8 mouse cellular contexts compared by ENCODE assay signal in genomic region chr16:85900702-85901580, GRCm38 (mm10). TPM values are rescaled to one million over a fixed set of nuclear protein-coding genes. Genes with fewer than 3 reads are reported as not detected.
DNase-seq lines count a peak whose midpoint lies in the region; ATAC-seq lines count a peak whose summit lies in the region.

No protein-coding gene starts in this region.

- under 1% methylated on average over 51 of the region's 51 CpGs for WGBS in hindbrain, embryonic 14.5 days
- WGBS in limb, embryonic 11.5 days: under 1% methylated on average over 51 of the region's 51 CpGs
- under 1% methylated on average over 51 of the region's 51 CpGs for WGBS in midbrain, embryonic 11.5 days
- WGBS in stomach, embryonic 15.5 days: under 1% methylated on average over 51 of the region's 51 CpGs

- H3K27me3 ChIP-seq in hindbrain, embryonic 14.5 days (ENCODE audit: control insufficient read depth, insufficient read depth, low read length): peaks cover 7% of the 10 kb centered on the region
- H3K27me3 ChIP-seq in limb, embryonic 11.5 days (ENCODE audit: control insufficient read depth, insufficient read depth, low read length): peaks cover 10% of the 10 kb centered on the region; the same call in 1 of the 2 replicates
- H3K27me3 ChIP-seq in midbrain, embryonic 11.5 days (ENCODE audit: control insufficient read depth, insufficient read depth, low read length): peaks cover 16% of the 10 kb centered on the region
- H3K27me3 ChIP-seq in stomach, embryonic 15.5 days (replicated peaks): peaks cover 4% of the 10 kb centered on the region; the same call in 1 of the 2 replicates

- no peaks in the 10 kb centered on the region for H3K36me3 ChIP-seq in hindbrain, embryonic 14.5 days (replicated peaks; ENCODE audit: control insufficient read depth, insufficient read depth)
- H3K36me3 ChIP-seq in limb, embryonic 11.5 days (ENCODE audit: control insufficient read depth, insufficient read depth, low read length): no peaks in the 10 kb centered on the region
- H3K36me3 ChIP-seq in midbrain, embryonic 11.5 days (ENCODE audit: control insufficient read depth, insufficient read depth, low read length): no peaks in the 10 kb centered on the region
- H3K36me3 ChIP-seq in stomach, embryonic 15.5 days: no peaks in the 10 kb centered on the region

- H3K9me3 ChIP-seq in hindbrain, embryonic 14.5 days (ENCODE audit: control insufficient read depth, low read length): no peaks in the 10 kb centered on the region
- H3K9me3 ChIP-seq in limb, embryonic 11.5 days (ENCODE audit: control insufficient read depth, low read length): no peaks in the 10 kb centered on the region
- no peaks in the 10 kb centered on the region for H3K9me3 ChIP-seq in midbrain, embryonic 11.5 days (ENCODE audit: control insufficient read depth, low read length)
- H3K9me3 ChIP-seq in stomach, embryonic 15.5 days: no peaks in the 10 kb centered on the region

- H3K27ac ChIP-seq in hindbrain, embryonic 14.5 days: peak overlapping the region; percentile 66
- no peak overlapping the region for H3K27ac ChIP-seq in limb, embryonic 11.5 days (replicated peaks; ENCODE audit: low read depth, low read length)
- no peak overlapping the region for H3K27ac ChIP-seq in midbrain, embryonic 11.5 days (ENCODE audit: low read depth, low read length)
- peak overlapping the region; percentile 42 for H3K27ac ChIP-seq in stomach, embryonic 15.5 days

- peak overlapping the region; percentile 98 for H3K4me2 ChIP-seq in hindbrain, embryonic 14.5 days (replicated peaks)
- peak overlapping the region; percentile 95 for H3K4me2 ChIP-seq in limb, embryonic 11.5 days (ENCODE audit: low read depth, severe bottlenecking)
- H3K4me2 ChIP-seq in midbrain, embryonic 11.5 days: peak overlapping the region; percentile 70
- H3K4me2 ChIP-seq in stomach, embryonic 15.5 days: peak overlapping the region; percentile 88

- H3K4me1 ChIP-seq in hindbrain, embryonic 14.5 days (replicated peaks; ENCODE audit: control insufficient read depth, insufficient read depth, low read length): no peaks in the 10 kb centered on the region
- H3K4me1 ChIP-seq in limb, embryonic 11.5 days (ENCODE audit: control insufficient read depth, insufficient read depth, low read length): peaks cover 7% of the 10 kb centered on the region
- peaks cover 6% of the 10 kb centered on the region; the same call in 1 of the 2 replicates for H3K4me1 ChIP-seq in midbrain, embryonic 11.5 days (ENCODE audit: control insufficient read depth, insufficient read depth, low read length)
- H3K4me1 ChIP-seq in stomach, embryonic 15.5 days: peaks cover 14% of the 10 kb centered on the region; the same call in 1 of the 2 replicates

- ATAC-seq in hindbrain, embryonic 14.5 days (ENCODE audit: low FRiP score): peak; percentile 72
- peak; percentile 26; the same call in 1 of the 2 replicates for ATAC-seq in limb, embryonic 11.5 days (ENCODE audit: insufficient number of reproducible peaks, low FRiP score, low TSS enrichment, low read depth)
- ATAC-seq in midbrain, embryonic 11.5 days (ENCODE audit: low FRiP score): peak; percentile 77
- ATAC-seq in stomach, embryonic 15.5 days (ENCODE audit: insufficient read depth, low FRiP score, low read depth): peak; percentile 41; the same call in 1 of the 2 replicates

- peak overlapping the region; percentile 60 for H3K4me3 ChIP-seq in hindbrain, embryonic 14.5 days (replicated peaks; ENCODE audit: low read length)
- H3K4me3 ChIP-seq in limb, embryonic 11.5 days (ENCODE audit: low read depth, low read length): peak overlapping the region; percentile 53
- H3K4me3 ChIP-seq in midbrain, embryonic 11.5 days (ENCODE audit: low read depth, low read length): peak overlapping the region; percentile 50
- peak overlapping the region; percentile 55 for H3K4me3 ChIP-seq in stomach, embryonic 15.5 days (replicated peaks)

- DNase-seq in ZHBTc4 (ENCODE audit: low read depth, low spot score): peak; percentile 50
- peak; percentile 52 to 61 for DNase-seq in cerebellum, postnatal 25 days
- DNase-seq in gastrocnemius, adult 8-10 months (ENCODE audit: low spot score in 2 of 2): peak; percentile 34 to 35
- DNase-seq in hindbrain, embryonic 14.5 days (ENCODE audit: low spot score): peak; percentile 56
- peak; percentile 66 for DNase-seq in limb, embryonic 11.5 days (ENCODE audit: low spot score)
- peak; percentile 97 for DNase-seq in midbrain, embryonic 11.5 days (ENCODE audit: low spot score, missing footprints)
- DNase-seq in c-Kit-positive CD71-positive TER-119-positive erythroid progenitor cells, embryonic 14.5 days (ENCODE audit: low spot score): no peak

- H3K9ac ChIP-seq in hindbrain, embryonic 14.5 days: peak overlapping the region; percentile 75
- H3K9ac ChIP-seq in limb, embryonic 11.5 days (ENCODE audit: low read length): peak overlapping the region; percentile 55
- H3K9ac ChIP-seq in midbrain, embryonic 11.5 days (ENCODE audit: low read length): peak overlapping the region; percentile 63
- peak overlapping the region; percentile 19; the same call in 1 of the 2 replicates for H3K9ac ChIP-seq in stomach, embryonic 15.5 days

RNA-seq across cellular contexts. Expression of gene Adamts5, which starts 0.7 kb away (rescaled TPM):
- 1 to 10 TPM; 3.0 to 7.1 (median 3.4) TPM for total RNA-seq in gastrocnemius, adult 8-10 months (2022)
- 4.6 TPM in 2 replicates for polyA plus RNA-seq in hindbrain, embryonic 14.5 days (2014; fragmentation: Nextera tagmentation; extraction: Ambion mirVana)
- polyA plus RNA-seq in limb, embryonic 11.5 days (2014; fragmentation: Nextera tagmentation; extraction: Ambion mirVana): 1.5 and 1.9 TPM in 2 replicates
- 1.1 and 1.2 TPM in 2 replicates for polyA plus RNA-seq in midbrain, embryonic 11.5 days (2014; fragmentation: Nextera tagmentation; extraction: Ambion mirVana)
- polyA plus RNA-seq in stomach, embryonic 15.5 days (2015; fragmentation: Nextera tagmentation; extraction: Ambion mirVana): 3.9 and 4.0 TPM in 2 replicates

Comparison
In these comparisons a context has a peak if more than half of its experiments do, and no peak if none do; other contexts are left out.
1. ATAC-seq: peak in every context shown above with its lines; median percentile 77 in midbrain, embryonic 11.5 days; 72 in hindbrain, embryonic 14.5 days; 41 in stomach, embryonic 15.5 days; 26 in limb, embryonic 11.5 days.
2. H3K27ac ChIP-seq: peak in hindbrain, embryonic 14.5 days (single experiment) and stomach, embryonic 15.5 days (single experiment); none in limb, embryonic 11.5 days (single experiment) and midbrain, embryonic 11.5 days (single experiment).
3. H3K9ac ChIP-seq: peak in every context shown above with its lines; median percentile 75 in hindbrain, embryonic 14.5 days; 63 in midbrain, embryonic 11.5 days; 55 in limb, embryonic 11.5 days; 19 in stomach, embryonic 15.5 days.
4. Peak in every context shown above with its lines, with median percentiles within 50 percentile points of each other: H3K4me2 ChIP-seq and H3K4me3 ChIP-seq.